Mouse (Mus musculus) testis, adult 2 months (tissue): Measurements from ENCODE around the gene Tmem120b.

ENCODE experiments used
- CTCF ChIP-seq: fragments of 200-500 bp; IDR thresholded peaks from 2 replicates; pipeline ENCODE4 v1.5.1; 2012; ENCODE audit warnings: low read depth, mild to moderate bottlenecking, inconsistent platforms, low read length, moderate library complexity; ENCODE audit not compliant: control insufficient read depth, insufficient read depth, insufficient replicate concordance
- POLR2A ChIP-seq: fragments of 200-500 bp; IDR thresholded peaks from 2 replicates; pipeline ENCODE4 v1.6.1; 2012; ENCODE audit warnings: low read depth, mild to moderate bottlenecking, inconsistent platforms, low read length, moderate library complexity; ENCODE audit not compliant: control insufficient read depth

- TF ChIP-seq POLR2A (no peak), CTCF (no peak)
These were observed 84.7 kb downstream of the Tmem120b start for GRCm38 (mm10) chr5:123152901-123153300.
